ENCODE assay signal across 13 mouse cellular contexts in the genomic region with DNA sequence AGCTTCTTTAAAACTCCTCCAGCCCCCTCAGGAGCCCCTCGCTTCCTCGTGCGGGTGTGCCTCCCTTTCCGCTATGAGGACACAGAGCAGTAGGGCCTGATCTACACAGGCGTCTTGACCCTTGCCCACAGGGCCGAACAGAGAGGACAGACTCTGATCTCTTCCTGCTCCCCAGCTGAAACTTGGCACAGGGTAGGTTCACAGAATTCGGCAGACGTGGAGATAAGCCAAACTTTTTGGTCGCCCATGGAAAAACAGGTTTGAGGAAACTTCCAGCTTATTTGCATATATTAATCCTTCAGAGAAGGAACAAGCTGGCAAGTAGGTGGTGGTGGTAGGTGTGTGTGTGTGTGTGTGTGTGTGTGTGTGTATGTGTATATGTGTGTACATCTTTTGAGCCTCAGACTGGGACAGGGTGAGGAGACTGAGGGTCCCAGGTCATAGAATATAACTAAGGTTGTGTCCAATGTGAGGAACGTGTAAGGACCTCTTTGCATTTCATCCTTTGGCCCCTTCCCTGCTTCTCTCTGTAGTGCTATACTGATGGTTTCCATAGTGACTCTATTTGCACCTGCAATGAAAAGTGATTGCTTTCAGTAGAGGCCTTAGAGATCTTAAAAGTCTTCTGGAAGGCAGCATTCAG. TPM values are rescaled to one million over a fixed set of nuclear protein-coding genes. Genes with fewer than 3 reads are reported as not detected.
DNase-seq lines count a peak whose midpoint lies in the region; ATAC-seq lines count a peak whose summit lies in the region.
"Had no signal": no experiment of that assay in that cellular context is flagged by ENCODE, and none has a peak within 500 bp of the region (broad histone marks: within the 10 kb centered on the region; RNA-seq: fewer than 3 reads in every experiment).

No protein-coding gene starts in this region.

- H3K4me2 ChIP-seq in hindbrain, embryonic 11.5 days (replicated peaks; ENCODE audit: low read depth, low read length), result no peak overlapping the region
- H3K4me2 ChIP-seq in hindbrain, embryonic 14.5 days (replicated peaks), result no peak overlapping the region
- H3K4me2 ChIP-seq in hindbrain, embryonic 13.5 days, result no peak overlapping the region
- no peak overlapping the region for H3K4me2 ChIP-seq in midbrain, embryonic 13.5 days (replicated peaks)
- H3K4me2 ChIP-seq: limb, embryonic 12.5 days had no signal

- ATAC-seq in hindbrain, embryonic 11.5 days (ENCODE audit: low FRiP score), result no peak
- no peak for ATAC-seq in hindbrain, embryonic 14.5 days (ENCODE audit: low FRiP score)
- ATAC-seq in hindbrain, embryonic 13.5 days (ENCODE audit: low FRiP score), result 0 out of 2 replicates have a peak, but pooled peaks have one; percentile 21
- ATAC-seq in midbrain, embryonic 13.5 days, result 0 out of 2 replicates have a peak, but pooled peaks have one; percentile 29

- peak overlapping the region; percentile 68 for H3K27ac ChIP-seq in hindbrain, embryonic 11.5 days (ENCODE audit: low read depth, low read length)
- H3K27ac ChIP-seq in hindbrain, embryonic 14.5 days, result no peak overlapping the region
- H3K27ac ChIP-seq in hindbrain, embryonic 13.5 days, result peak overlapping the region; percentile 62
- H3K27ac ChIP-seq in midbrain, embryonic 13.5 days, result peak overlapping the region; percentile 68
- H3K27ac ChIP-seq: limb, embryonic 12.5 days had no signal

- H3K9me3 ChIP-seq in hindbrain, embryonic 11.5 days (ENCODE audit: control insufficient read depth, low read length), result no peaks in the 10 kb centered on the region
- no peaks in the 10 kb centered on the region for H3K9me3 ChIP-seq in hindbrain, embryonic 14.5 days (ENCODE audit: control insufficient read depth, low read length)
- no peaks in the 10 kb centered on the region for H3K9me3 ChIP-seq in hindbrain, embryonic 13.5 days
- no peaks in the 10 kb centered on the region for H3K9me3 ChIP-seq in midbrain, embryonic 13.5 days
- H3K9me3 ChIP-seq: limb, embryonic 12.5 days had no signal

- 71% methylated on average over 10 of the region's 10 CpGs for WGBS in hindbrain, embryonic 11.5 days
- 39% methylated on average over 10 of the region's 10 CpGs for WGBS in hindbrain, embryonic 14.5 days
- WGBS in hindbrain, embryonic 13.5 days, result 48% methylated on average over 10 of the region's 10 CpGs
- WGBS in midbrain, embryonic 13.5 days, result 51% methylated on average over 10 of the region's 10 CpGs

- no peak overlapping the region for H3K4me3 ChIP-seq in hindbrain, embryonic 11.5 days (ENCODE audit: low read depth, low read length)
- no peak overlapping the region for H3K4me3 ChIP-seq in hindbrain, embryonic 14.5 days (replicated peaks; ENCODE audit: low read length)
- H3K4me3 ChIP-seq in hindbrain, embryonic 13.5 days, result no peak overlapping the region
- no peak overlapping the region for H3K4me3 ChIP-seq in midbrain, embryonic 13.5 days (replicated peaks)
- H3K4me3 ChIP-seq: limb, embryonic 12.5 days had no signal

- no peaks in the 10 kb centered on the region for H3K36me3 ChIP-seq in hindbrain, embryonic 11.5 days (ENCODE audit: control insufficient read depth, insufficient read depth, low read length)
- no peaks in the 10 kb centered on the region for H3K36me3 ChIP-seq in hindbrain, embryonic 14.5 days (replicated peaks; ENCODE audit: control insufficient read depth, insufficient read depth)
- H3K36me3 ChIP-seq in hindbrain, embryonic 13.5 days, result no peaks in the 10 kb centered on the region
- H3K36me3 ChIP-seq in midbrain, embryonic 13.5 days, result no peaks in the 10 kb centered on the region
- H3K36me3 ChIP-seq: limb, embryonic 12.5 days had no signal

- no peaks in the 10 kb centered on the region for H3K27me3 ChIP-seq in hindbrain, embryonic 11.5 days (ENCODE audit: control insufficient read depth, insufficient read depth, low read length)
- no peaks in the 10 kb centered on the region for H3K27me3 ChIP-seq in hindbrain, embryonic 14.5 days (ENCODE audit: control insufficient read depth, insufficient read depth, low read length)
- H3K27me3 ChIP-seq in hindbrain, embryonic 13.5 days, result no peaks in the 10 kb centered on the region
- H3K27me3 ChIP-seq in midbrain, embryonic 13.5 days, result peaks cover 6% of the 10 kb centered on the region; the same call in 1 of the 2 replicates
- H3K27me3 ChIP-seq: limb, embryonic 12.5 days had no signal

- no peak overlapping the region for H3K9ac ChIP-seq in hindbrain, embryonic 11.5 days (ENCODE audit: low read depth, low read length)
- H3K9ac ChIP-seq in hindbrain, embryonic 14.5 days, result no peak overlapping the region
- no peak overlapping the region for H3K9ac ChIP-seq in hindbrain, embryonic 13.5 days
- no peak overlapping the region for H3K9ac ChIP-seq in midbrain, embryonic 13.5 days (replicated peaks)
- H3K9ac ChIP-seq: limb, embryonic 12.5 days had no signal

- DNase-seq in hindbrain, embryonic 11.5 days (ENCODE audit: low spot score), result no peak
- no peak for DNase-seq in hindbrain, embryonic 14.5 days (ENCODE audit: low spot score)
- DNase-seq in brain, adult 2 months (ENCODE audit: low read depth, low spot score), result peak; percentile 19
- no peak for DNase-seq in embryo, embryonic 11 days
- DNase-seq in adrenal gland, postnatal 10 days, result no peak
- DNase-seq in liver, result no peak
- DNase-seq: layer of hippocampus, adult 9-11 months had no signal

- peaks cover 9% of the 10 kb centered on the region for H3K4me1 ChIP-seq in hindbrain, embryonic 11.5 days (replicated peaks; ENCODE audit: control insufficient read depth, insufficient read depth, low read length)
- peaks cover 17% of the 10 kb centered on the region for H3K4me1 ChIP-seq in hindbrain, embryonic 14.5 days (replicated peaks; ENCODE audit: control insufficient read depth, insufficient read depth, low read length)
- H3K4me1 ChIP-seq in hindbrain, embryonic 13.5 days (replicated peaks), result peaks cover 25% of the 10 kb centered on the region
- H3K4me1 ChIP-seq in midbrain, embryonic 13.5 days (replicated peaks), result peaks cover 26% of the 10 kb centered on the region

RNA-seq across cellular contexts. Expression of a gene that starts 43.1 kb away (rescaled TPM):
- 4.6 and 8.5 TPM in 2 replicates for polyA plus RNA-seq in hindbrain, embryonic 11.5 days (2014; fragmentation: Nextera tagmentation; extraction: Ambion mirVana)
- polyA plus RNA-seq in hindbrain, embryonic 14.5 days (2014; fragmentation: Nextera tagmentation; extraction: Ambion mirVana), result 0.65 and 1.2 TPM in 2 replicates
- polyA plus RNA-seq in hindbrain, embryonic 13.5 days (2015; fragmentation: Nextera tagmentation; extraction: Ambion mirVana), result 1.9 and 2.3 TPM in 2 replicates
- polyA plus RNA-seq in midbrain, embryonic 13.5 days (2015; fragmentation: Nextera tagmentation; extraction: Ambion mirVana), result 2.0 and 2.7 TPM in 2 replicates
- total RNA-seq in adrenal gland, postnatal 10 days (2021), result 1 to 10 TPM; 4.0 to 9.3 TPM

RNA-seq across cellular contexts. Expression of a gene that starts 44.3 kb away (rescaled TPM):
- 0.15 TPM in 1 of 2 replicates, not detected in the other for polyA plus RNA-seq in hindbrain, embryonic 11.5 days (2014; fragmentation: Nextera tagmentation; extraction: Ambion mirVana)
- not detected in 2 replicates for polyA plus RNA-seq in hindbrain, embryonic 14.5 days (2014; fragmentation: Nextera tagmentation; extraction: Ambion mirVana)
- not detected in 2 replicates for polyA plus RNA-seq in hindbrain, embryonic 13.5 days (2015; fragmentation: Nextera tagmentation; extraction: Ambion mirVana)
- polyA plus RNA-seq in midbrain, embryonic 13.5 days (2015; fragmentation: Nextera tagmentation; extraction: Ambion mirVana), result 0.07 TPM in 1 of 2 replicates, not detected in the other
- total RNA-seq in adrenal gland, postnatal 10 days (2021), result not detected
- total RNA-seq: granulocyte monocyte progenitor cell, adult 5-6 weeks; heart, postnatal 25 days; MEL had no signal
- polyA plus RNA-seq: limb, embryonic 12.5 days had no signal

Comparison
In these comparisons a context has a peak if more than half of its experiments do, and no peak if none do; other contexts are left out.
1. ATAC-seq: peak in hindbrain, embryonic 13.5 days (single experiment) and midbrain, embryonic 13.5 days (single experiment); none in hindbrain, embryonic 11.5 days (single experiment) and hindbrain, embryonic 14.5 days (single experiment).